Mouse (Mus musculus) heart, embryonic 11.5 days (tissue): ENCODE results near the gene Irx6. TPM values are rescaled to one million over a fixed set of nuclear protein-coding genes. Genes with fewer than 3 reads are reported as not detected.

Experiments
- ATAC-seq: fragments of 200-750 bp; cut with Nextera tagmentation; replicated peaks from 2 replicates; pipeline ENCODE4 v1.8.0; 2017; ENCODE audit warnings: moderate library complexity; ENCODE audit not compliant: insufficient number of reproducible peaks, low FRiP score, low TSS enrichment
- H3K27ac ChIP-seq: fragments of 300-500 bp; sonication (generic); 2 replicates; pipeline ENCODE4 v1.5.1; 2014; ENCODE audit warnings: mild to moderate bottlenecking, low read depth, low read length
- H3K27me3 ChIP-seq: fragments of 300-500 bp; sonication (generic); 2 replicates; pipeline ENCODE4 v1.6.1; 2014; ENCODE audit warnings: mild to moderate bottlenecking, low read length, mixed read lengths; ENCODE audit not compliant: control insufficient read depth, insufficient read depth
- H3K36me3 ChIP-seq: fragments of 300-500 bp; sonication (generic); 2 replicates; pipeline ENCODE4 v1.6.1; 2014; ENCODE audit warnings: mild to moderate bottlenecking, low read length, moderate library complexity, mixed read lengths; ENCODE audit not compliant: control insufficient read depth, insufficient read depth
- H3K4me1 ChIP-seq: fragments of 300-500 bp; sonication (generic); 2 replicates; pipeline ENCODE4 v1.6.1; 2014; ENCODE audit warnings: low read length; ENCODE audit not compliant: control insufficient read depth, insufficient read depth
- H3K4me2 ChIP-seq: fragments of 300-500 bp; sonication (generic); 2 replicates; pipeline ENCODE4 v1.6.1; 2014; ENCODE audit warnings: mild to moderate bottlenecking, moderate library complexity
- H3K4me3 ChIP-seq: fragments of 300-500 bp; sonication (generic); 2 replicates; pipeline ENCODE4 v1.5.1; 2014; ENCODE audit warnings: low read depth, low read length
- H3K9ac ChIP-seq: fragments of 300-500 bp; sonication (generic); 2 replicates; pipeline ENCODE4 v1.6.1; 2014; ENCODE audit warnings: mild to moderate bottlenecking, low read depth, low read length, moderate library complexity
- H3K9me3 ChIP-seq: fragments of 300-500 bp; sonication (generic); replicated peaks from 2 replicates; pipeline ENCODE4 v1.6.1; 2016; ENCODE audit warnings: low read length; ENCODE audit not compliant: control insufficient read depth
- WGBS: fragments of 180-500 bp; shearing (Covaris S2); extraction: QIAGEN DNeasy Blood & Tissue Kit; methylation state at CpG from one replicate; pipeline ENCODE4 v1.1.7; 2014; ENCODE audit not compliant: insufficient replicate concordance; 5-methylcytosine and 5-hydroxymethylcytosine counted together
- polyA plus RNA-seq: library from polyadenylated mRNA; unstranded; fragments of >200 nt; fragmentation: Nextera tagmentation; extraction: Ambion mirVana; gene quantifications from 2 replicates; pipeline ENCODE4 v1.2.1, GENCODE M21; 2014

The Irx6 gene
- polyA plus RNA-seq, 1 experiment from 2014 or later, result 3.8 TPM

DNA sequence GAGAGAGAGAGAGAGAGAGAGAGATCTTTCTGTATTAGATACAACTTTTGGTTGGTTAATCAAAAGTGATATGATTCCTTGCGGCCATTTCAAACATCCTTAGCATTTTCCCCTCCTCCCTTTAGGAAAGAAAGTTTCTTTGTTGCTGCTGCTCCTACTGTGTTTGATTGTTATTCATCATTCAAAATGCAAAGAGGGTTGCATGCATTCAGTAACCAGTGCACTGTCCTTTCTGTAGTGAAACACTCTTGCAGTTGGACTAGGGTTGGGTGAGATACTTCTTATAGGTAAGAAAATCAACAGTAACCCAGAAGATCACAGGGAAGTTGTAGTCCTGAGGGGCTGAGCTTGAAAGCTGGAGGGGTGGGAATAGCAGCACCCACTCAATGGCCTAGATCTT is 39.2 kb downstream of the Irx6 start:
- no peaks in the 10 kb centered on the region for H3K4me1 ChIP-seq
- H3K9ac ChIP-seq, result no peak overlapping the region
- 88% methylated on average over 1 of the region's 1 CpGs for WGBS
- H3K27ac ChIP-seq, result no peak overlapping the region
- H3K9me3 ChIP-seq, result no peaks in the 10 kb centered on the region
- no peak overlapping the region for H3K4me3 ChIP-seq
- no peak overlapping the region for H3K4me2 ChIP-seq
- no peak for ATAC-seq
- no peaks in the 10 kb centered on the region for H3K36me3 ChIP-seq
- H3K27me3 ChIP-seq, result no peaks in the 10 kb centered on the region

DNA sequence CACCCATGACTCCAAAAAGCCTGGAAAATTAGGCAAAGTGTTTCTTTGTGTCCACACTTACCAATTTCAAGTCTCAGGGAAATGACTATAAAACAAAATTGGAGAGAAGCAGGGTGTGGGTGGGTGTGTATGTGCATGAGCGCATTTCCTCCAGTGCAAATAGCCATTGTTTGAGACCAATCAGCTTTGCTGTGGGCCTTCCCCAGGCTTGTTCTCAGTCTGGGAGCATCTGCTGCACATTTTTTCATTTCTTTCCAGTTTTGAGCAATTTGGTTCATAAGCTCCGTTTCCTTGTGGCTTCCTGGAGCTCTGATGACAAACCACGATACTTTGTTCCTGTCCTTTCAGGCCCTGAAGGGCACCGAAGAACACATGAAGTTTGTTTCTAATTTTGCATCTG is 43.3 kb downstream of the Irx6 start:
- Histone ChIP-seq H3K4me1 (no peaks in the 10 kb centered on the region), H3K27ac (no peak overlapping the region), H3K9me3 (no peaks in the 10 kb centered on the region), H3K27me3 (no peaks in the 10 kb centered on the region), H3K9ac (no peak overlapping the region), H3K4me2 (no peak overlapping the region), H3K4me3 (no peak overlapping the region), H3K36me3 (no peaks in the 10 kb centered on the region)
- ATAC-seq, result no peak
- 78% methylated on average over 4 of the region's 4 CpGs for WGBS

DNA sequence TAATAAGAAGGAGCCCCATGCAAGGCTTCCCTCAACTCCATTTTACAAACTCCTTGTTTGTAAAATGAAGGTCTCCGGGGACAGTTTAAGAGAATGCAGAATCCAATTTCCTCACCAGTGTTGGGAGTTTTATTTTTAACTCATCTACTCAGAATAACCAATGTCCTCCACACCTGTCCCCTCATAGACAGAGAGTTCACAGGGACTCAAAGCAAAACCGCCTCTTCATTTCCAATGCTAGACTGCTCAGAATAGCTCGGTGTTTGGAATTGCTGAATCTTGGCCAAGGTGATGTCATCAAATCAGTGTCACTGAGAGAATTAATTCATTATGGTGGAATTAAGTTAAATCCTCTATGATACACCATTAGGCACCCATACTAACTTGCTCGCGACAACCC is 44.0 kb downstream of the Irx6 start:
- Histone ChIP-seq H3K9ac (no peak overlapping the region), H3K27me3 (no peaks in the 10 kb centered on the region), H3K9me3 (no peaks in the 10 kb centered on the region), H3K4me3 (no peak overlapping the region), H3K4me2 (no peak overlapping the region), H3K36me3 (no peaks in the 10 kb centered on the region), H3K4me1 (peaks cover 3% of the 10 kb centered on the region; the same call in 1 of the 2 replicates), H3K27ac (no peak overlapping the region)
- ATAC-seq, result no peak
- WGBS, result 80% methylated on average over 5 of the region's 5 CpGs

DNA sequence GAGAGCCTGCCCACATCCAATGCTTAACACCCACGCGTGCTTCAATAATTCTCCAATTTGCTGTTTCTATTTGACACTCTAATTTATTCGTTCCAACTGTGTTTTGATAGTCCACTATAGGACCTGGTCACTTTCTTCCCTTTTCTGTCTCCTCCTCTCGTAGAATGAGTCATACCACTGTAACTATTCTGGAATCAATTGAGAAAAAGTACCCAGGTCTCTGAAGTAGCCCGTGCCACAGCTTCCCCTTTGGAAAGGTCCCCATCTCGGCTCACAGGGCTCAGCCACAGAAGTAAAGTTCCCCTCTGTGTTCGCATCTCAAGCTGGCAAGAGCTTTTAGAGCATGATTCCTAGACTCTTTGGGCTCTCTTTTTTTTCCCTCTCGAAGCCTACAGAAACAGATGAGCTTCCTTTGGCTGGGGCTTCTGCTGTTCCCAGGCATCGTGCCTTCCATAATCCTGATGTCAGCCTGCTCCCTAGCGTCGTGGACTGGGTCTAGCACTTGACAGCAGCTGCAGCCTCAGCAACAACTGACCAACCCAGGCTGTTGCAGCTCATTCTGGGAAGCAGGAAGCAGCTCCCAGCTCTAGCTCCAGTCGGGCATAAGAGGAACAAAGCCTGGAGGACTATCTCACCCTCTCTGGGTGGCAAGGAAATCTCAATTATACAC is 47.3 kb downstream of the Irx6 start:
- Histone ChIP-seq H3K9me3 (no peaks in the 10 kb centered on the region), H3K9ac (no peak overlapping the region), H3K4me2 (0 out of 2 replicates have a peak overlapping the region, but pooled peaks have one; percentile 20), H3K27me3 (no peaks in the 10 kb centered on the region), H3K4me1 (peaks cover 15% of the 10 kb centered on the region), H3K27ac (no peak overlapping the region), H3K36me3 (no peaks in the 10 kb centered on the region), H3K4me3 (no peak overlapping the region)
- peak; percentile 69; the same call in 1 of the 2 replicates for ATAC-seq
- WGBS, result 35% methylated on average over 12 of the region's 12 CpGs

DNA sequence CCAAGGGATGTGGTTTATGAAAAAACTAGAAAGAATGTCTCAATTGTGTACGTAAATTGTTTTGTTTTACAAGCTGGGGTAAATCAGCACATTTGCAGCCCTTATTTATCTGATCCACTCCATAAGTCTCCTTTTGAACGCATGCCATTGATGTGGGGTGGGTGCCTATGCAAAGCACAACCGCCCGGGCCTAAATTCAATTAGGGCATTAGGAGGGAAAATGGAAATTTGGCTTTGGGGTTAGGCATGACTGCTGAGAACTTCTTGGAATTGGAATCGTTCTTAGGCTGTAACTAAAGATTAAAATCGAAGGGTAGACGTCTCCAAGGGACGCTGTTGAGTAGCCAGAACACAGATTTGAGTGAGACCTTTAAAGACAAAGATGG is 47.8 kb downstream of the Irx6 start:
- ATAC-seq, result no peak
- H3K9me3 ChIP-seq, result no peaks in the 10 kb centered on the region
- H3K36me3 ChIP-seq, result no peaks in the 10 kb centered on the region
- 75% methylated on average over 8 of the region's 8 CpGs for WGBS
- no peaks in the 10 kb centered on the region for H3K27me3 ChIP-seq
- H3K4me3 ChIP-seq, result no peak overlapping the region
- H3K27ac ChIP-seq, result no peak overlapping the region
- H3K4me1 ChIP-seq, result peaks cover 15% of the 10 kb centered on the region
- H3K4me2 ChIP-seq, result no peak overlapping the region
- no peak overlapping the region for H3K9ac ChIP-seq

DNA sequence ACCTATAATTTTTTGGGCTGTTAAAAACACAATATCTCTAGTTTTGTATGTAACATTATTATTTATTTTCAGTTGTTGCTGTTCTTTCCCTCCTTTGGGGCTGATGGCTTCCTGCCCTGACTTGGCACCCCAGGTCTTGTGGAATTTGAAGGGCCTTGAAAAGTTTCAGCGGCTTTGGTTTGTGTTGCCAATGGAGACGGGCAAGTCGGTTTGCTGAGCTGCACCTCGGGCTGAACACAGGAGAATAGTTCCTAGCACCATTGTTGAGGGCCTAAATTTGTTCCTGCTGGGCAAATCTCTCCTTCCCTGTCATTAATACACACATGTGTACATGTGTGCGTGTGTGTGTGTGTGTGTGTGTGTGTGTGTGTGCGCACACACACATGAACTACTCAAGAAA is 49.2 kb downstream of the Irx6 start:
- no peak overlapping the region for H3K27ac ChIP-seq
- H3K4me2 ChIP-seq, result no peak overlapping the region
- H3K9me3 ChIP-seq, result no peaks in the 10 kb centered on the region
- H3K36me3 ChIP-seq, result no peaks in the 10 kb centered on the region
- no peak overlapping the region for H3K4me3 ChIP-seq
- H3K4me1 ChIP-seq, result peaks cover 15% of the 10 kb centered on the region
- H3K9ac ChIP-seq, result no peak overlapping the region
- H3K27me3 ChIP-seq, result peaks cover 3% of the 10 kb centered on the region; the same call in 1 of the 2 replicates
- 67% methylated on average over 6 of the region's 6 CpGs for WGBS
- ATAC-seq, result no peak

DNA sequence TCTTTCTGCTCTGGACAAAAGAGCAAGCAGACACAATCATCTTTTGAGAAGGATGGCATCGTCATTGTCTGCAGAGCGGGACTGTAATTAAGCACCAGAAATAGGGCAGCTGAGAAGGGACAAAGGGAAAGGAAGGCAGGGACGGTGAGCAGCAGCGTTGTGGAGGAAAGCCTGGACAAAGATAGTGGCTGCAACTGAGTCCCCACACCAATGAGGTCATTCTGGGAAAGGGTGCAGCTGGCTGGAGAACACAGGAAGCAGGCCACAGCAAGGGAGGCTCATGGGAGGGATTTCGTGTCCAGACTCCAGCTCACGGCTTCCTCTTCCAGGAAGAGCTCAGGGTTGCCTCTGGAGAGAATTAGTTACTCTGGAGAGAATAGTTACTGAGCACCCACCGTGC is 49.9 kb downstream of the Irx6 start:
- no peak overlapping the region for H3K27ac ChIP-seq
- WGBS, result 28% methylated on average over 7 of the region's 7 CpGs
- H3K9ac ChIP-seq, result no peak overlapping the region
- peak overlapping the region; percentile 14; the same call in 1 of the 2 replicates for H3K4me2 ChIP-seq
- peaks cover 3% of the 10 kb centered on the region; the same call in 1 of the 2 replicates for H3K27me3 ChIP-seq
- 0 out of 2 replicates have a peak, but pooled peaks have one; percentile 59 for ATAC-seq
- H3K36me3 ChIP-seq, result no peaks in the 10 kb centered on the region
- H3K4me1 ChIP-seq, result peaks cover 15% of the 10 kb centered on the region
- no peak overlapping the region for H3K4me3 ChIP-seq
- no peaks in the 10 kb centered on the region for H3K9me3 ChIP-seq

DNA sequence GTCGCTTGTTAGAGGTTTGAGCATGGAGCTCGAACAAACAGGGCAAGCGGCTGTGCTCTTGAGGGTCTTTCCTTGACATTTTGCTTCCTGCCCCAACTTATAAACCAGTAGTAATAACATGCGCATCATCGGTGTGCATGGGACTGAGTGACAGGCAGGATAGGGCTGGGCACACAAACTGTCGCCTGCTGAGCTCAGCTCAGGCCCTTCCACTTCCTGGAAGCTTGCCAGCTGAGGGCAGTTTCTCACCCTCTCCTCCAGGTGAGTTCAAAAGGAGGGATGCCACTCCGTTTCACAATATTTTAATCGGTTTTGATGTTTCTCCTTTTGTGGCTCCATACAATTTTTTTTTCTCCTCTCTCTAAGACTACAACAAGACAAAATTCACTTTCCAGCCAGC is 50.3 kb downstream of the Irx6 start:
- no peak overlapping the region for H3K27ac ChIP-seq
- H3K4me3 ChIP-seq, result no peak overlapping the region
- H3K27me3 ChIP-seq, result peaks cover 3% of the 10 kb centered on the region; the same call in 1 of the 2 replicates
- WGBS, result 61% methylated on average over 8 of the region's 8 CpGs
- H3K4me2 ChIP-seq, result no peak overlapping the region
- no peaks in the 10 kb centered on the region for H3K36me3 ChIP-seq
- no peaks in the 10 kb centered on the region for H3K9me3 ChIP-seq
- no peak for ATAC-seq
- H3K9ac ChIP-seq, result no peak overlapping the region
- H3K4me1 ChIP-seq, result peaks cover 15% of the 10 kb centered on the region
